Mouse (Mus musculus) heart, adult 9 months (tissue): Measurements from ENCODE around the gene Gpr34.

Source experiments
- DNase-seq, 2 experiments: peaks; one replicate each; pipeline ENCODE4 v3.0.0; 2022; ENCODE audit warnings: low spot score in 2 of 2

Gpr34 gene

GRCm38 (mm10) chrX:13670342-13670741 lies 38.5 kb downstream of the Gpr34 start:
- DNase-seq: no peak

GRCm38 (mm10) chrX:13673001-13673400 lies 41.1 kb downstream of the Gpr34 start:
- no peak for DNase-seq

- DNase-seq: no peak
Measured at GRCm38 (mm10) chrX:13681748-13682147, 49.9 kb downstream of the Gpr34 start.

GRCm38 (mm10) chrX:13686589-13686988 lies 54.7 kb downstream of the Gpr34 start:
- no peak for DNase-seq

GRCm38 (mm10) chrX:13688356-13688755 lies 56.5 kb downstream of the Gpr34 start:
- DNase-seq: no peak
